Mouse (Mus musculus) embryo, embryonic 10 days (tissue): ENCODE data around the gene Fgf15.
A peak's percentile ranks its signal among the peaks of the same experiment; 100 is the strongest.
"Not testable (repeated sequence)": the region's sequence is repeated elsewhere in the genome, so short reads cannot be mapped to it uniquely, and the experiment has no call there.

ENCODE experiments used
- DNase-seq: peaks from one replicate; pipeline ENCODE4 v3.0.0-alpha.2; 2015; ENCODE audit warnings: low spot score

Fgf15 gene

DNA sequence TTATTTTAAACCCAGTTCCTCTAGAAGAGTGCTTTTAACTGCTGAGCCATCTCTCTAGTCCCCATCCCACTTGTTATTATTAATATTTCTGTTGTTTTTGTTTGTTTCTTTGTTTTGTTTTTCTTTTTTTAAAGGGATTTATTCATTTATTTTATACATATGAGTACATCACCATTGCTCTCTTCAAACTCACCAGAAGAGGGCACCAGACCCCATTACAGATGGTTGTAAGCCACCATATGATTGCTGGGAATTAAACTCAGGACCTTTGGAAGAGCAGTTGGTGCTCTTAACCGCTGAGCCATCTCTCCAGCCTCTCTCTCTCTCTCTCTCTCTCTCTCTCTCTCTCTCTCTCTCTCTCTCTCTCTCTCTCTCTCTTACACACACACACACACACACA lies 5.7 kb upstream of the Fgf15 start:
- DNase-seq: not testable (repeated sequence)

DNA sequence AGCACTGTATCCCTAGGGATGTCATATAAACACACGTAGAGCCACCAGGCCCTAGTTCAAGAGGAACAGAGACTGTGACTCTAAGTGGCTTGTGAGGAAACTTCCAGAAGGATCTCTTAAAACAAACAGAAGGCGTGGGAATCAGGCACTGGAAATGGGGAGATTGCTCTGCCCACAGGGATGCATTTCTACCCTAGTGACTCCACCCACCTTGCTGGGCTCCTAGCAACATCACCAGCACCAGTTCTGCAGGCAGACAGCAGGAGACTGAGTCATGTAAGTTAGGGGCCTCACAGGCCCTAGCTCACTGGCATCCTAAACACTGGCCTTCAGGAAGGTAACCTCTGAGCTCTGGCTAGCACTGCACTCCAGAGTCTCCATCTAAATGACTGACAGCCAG lies 4.5 kb upstream of the Fgf15 start:
- DNase-seq: no peak

DNA sequence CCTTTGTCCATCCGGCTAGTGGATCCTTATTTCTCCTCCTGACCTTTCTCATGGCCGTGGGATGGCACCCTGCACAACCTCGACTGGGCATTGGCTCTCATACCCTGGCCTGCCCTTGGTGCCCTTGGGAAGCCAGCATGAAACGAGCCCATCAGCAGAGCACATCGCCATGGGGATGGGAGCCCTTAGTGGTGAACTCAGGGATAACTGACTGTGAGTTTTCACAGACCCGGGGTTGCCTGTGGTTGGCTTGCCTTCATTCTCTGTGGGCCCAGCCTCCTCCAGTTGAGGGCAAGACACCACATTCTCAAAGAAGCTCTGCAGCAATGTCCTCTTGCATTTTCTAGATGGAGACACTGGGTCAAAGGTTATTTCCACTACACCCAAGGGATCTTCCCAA lies 4.0 kb upstream of the Fgf15 start:
- DNase-seq: no peak

DNA sequence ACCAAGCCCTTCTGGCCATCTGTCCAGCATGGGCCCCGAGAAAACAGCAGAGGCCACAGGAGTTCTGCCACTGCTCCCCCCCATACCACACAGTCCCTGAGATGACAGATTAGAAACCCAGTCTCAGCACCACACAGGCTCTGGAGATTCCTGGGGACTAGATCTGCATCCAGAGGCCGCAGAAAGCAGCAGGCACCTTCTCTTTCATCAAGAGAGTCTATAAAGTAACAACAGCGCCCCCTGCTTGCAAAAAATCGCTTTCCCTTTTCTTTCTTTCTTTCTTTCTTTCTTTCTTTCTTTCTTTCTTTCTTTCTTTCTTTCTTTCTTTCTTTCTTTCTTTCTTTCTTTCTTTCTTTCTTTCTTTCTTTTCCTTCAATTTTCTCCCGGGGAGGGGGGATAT lies 2.1 kb upstream of the Fgf15 start:
- peak; percentile 54 for DNase-seq

- peak; percentile 35 for DNase-seq
Observed at GRCm38 (mm10) chr7:144894706-144895105, 1.6 kb upstream of the Fgf15 start.

DNA sequence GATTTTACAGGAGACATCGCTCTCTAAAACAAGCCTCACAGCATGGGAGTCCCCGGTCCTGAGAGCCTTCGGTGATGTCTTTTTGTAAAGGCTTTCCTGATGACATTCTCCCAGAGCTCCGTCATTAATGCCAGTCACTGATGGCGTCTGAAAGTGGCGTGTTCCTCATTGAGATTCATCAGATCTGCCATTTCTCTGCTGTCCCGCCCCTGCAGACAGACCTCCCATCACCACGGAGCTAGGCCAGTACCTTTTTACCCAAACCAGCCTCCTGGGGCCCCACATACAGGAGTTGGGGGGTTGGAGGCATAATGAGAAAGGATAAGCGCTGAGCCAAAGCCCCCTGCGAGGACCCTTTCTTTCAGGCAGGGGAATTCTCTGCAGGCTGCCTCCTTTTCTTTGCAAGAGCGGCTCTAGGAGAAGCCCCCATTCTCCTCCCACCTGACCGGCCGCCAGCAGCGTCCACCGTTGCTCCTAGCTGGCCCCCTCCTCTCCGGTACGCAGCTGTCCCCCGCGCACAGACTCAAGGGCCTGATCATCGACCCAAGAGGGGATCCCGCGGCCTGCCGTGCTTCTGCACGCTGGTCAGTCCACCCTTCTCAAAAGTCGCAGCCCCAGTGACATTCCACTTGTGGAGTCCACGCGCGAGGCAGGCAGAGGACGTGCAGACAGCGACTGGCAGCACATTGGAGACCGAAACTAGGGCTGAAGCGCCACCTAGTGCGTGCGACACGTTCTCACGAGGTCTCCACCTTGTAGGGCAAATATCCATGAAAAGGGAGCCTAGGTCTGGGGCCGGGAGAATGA lies 823 bp upstream of the Fgf15 start:
- peak; percentile 96 for DNase-seq

- no peak for DNase-seq
Observed at GRCm38 (mm10) chr7:144898506-144898905, 2.2 kb downstream of the Fgf15 start.

- DNase-seq: not testable (repeated sequence)
Observed at GRCm38 (mm10) chr7:144905514-144905913, 9.2 kb downstream of the Fgf15 start.

DNA sequence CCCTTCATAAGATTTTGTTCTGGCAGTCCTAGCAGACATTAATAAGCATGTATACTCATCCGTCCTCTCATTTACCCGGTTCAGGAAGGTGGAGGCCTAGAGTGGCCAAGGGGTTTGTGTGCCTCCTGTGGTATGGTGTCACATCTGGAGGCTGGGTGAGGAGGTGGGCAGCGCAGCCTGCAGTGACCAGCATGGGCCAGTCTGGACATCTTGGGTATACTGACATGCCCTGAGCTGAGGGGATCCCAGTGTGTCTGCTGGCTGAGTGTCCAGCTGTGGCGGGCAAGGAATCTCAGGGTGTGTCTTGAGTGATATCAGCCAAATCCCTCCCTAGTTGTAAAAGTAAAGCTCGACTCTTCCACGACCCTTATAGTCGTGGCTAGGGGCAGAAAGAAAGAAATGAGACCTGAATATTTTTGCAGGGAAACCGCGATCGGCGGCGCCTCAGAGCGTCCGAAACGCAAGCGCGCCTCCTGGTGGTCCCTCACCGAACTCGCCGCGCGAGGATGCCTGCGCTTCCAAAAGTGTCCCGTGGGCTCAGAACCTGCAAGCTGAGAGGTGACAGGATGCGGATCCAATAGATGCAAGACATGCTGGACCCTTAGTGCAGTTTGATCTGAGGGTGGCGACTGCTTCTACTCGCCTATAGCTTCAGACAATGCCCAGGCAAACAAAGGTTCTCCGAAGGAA lies 10.5 kb downstream of the Fgf15 start:
- DNase-seq: peak; percentile 85

DNA sequence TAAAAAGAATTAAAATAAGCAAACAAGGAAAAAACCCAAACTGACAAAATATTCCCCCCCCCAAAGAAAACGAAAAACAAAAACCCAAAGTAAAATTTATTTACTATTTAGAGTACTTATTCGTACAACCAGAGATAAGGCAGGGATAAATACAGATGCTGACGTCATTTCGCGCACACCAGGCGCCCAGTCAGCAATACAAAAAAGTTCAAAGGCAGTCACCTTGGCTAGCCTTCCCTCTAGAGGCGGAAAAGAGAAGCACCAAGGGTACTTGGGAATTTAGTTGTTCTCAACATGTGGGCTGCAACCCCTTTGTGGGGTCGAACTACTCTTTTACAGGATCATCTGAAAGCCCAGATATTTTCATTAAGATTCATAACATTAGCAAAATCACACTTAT lies 11.5 kb downstream of the Fgf15 start:
- DNase-seq: peak; percentile 73

DNA sequence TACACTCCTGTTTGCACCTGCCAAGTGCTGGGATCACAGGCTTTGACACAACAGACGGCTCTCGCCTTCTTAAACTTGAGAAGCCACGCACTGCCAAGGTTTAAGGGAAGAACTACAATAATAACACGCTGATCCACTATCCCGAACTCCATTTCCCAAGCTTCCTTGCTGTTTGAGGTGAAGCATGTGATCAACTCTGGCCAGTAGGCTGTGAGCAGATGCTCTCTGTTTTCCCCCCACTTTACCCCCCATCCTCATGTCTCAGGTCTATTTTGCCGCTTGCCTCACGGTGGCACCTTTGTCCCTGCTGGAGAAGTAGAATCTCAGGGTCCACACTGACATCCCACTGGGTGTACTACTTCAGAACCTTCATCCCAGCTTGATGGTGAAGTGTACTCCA lies 12.4 kb downstream of the Fgf15 start:
- peak; percentile 21 for DNase-seq

- no peak for DNase-seq
Observed at GRCm38 (mm10) chr7:144911121-144911520, 14.8 kb downstream of the Fgf15 start.

DNA sequence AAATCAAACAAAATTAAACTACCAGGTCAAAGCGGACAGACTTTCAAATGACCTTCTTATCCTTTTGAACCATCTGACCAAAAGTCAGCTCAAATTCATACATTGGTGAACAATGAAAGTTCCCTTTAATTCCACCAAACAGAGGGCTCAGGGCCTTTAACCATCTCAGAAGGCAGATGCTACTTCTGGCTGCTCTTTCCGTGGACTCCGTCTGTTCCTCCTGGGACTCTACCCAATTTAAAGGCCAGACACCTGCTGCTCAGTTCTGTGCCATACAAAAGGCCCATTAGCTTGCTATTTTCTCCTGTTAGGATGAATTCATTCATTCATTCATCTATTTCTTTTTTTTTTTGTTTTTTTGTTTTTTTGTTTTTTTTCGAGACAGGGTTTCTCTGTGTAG lies 16.6 kb downstream of the Fgf15 start:
- no peak for DNase-seq

DNA sequence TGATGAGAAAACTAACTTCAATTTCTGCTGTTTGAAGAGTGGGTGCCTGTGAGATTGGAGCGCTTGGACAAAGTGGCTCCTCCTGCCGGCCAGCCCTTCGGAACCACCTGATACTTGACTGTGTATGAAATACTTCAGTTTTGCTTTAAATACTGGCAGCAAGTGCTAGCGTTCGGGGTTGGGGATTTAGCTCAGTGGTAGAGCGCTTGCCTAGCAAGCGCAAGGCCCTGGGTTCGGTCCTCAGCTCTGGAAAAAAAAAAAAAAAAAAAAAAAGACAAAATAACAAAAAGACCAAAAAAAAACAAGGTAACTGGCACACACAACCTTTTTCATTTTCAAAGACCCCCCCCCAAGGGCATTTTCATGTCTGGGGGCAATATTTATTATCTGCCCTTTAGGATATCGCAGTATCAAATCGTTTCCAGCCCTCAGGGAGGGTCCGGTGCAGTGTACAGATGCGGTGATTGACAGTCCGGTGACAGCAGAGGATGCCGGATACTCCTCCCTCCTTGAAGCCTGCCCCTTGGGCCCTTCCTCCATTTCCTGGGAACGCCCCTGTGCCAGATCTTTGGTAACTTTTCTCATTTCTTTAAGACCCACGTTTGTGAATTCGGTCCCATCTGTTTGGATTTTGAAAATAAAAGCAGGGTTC lies 18.1 kb downstream of the Fgf15 start:
- DNase-seq: peak; percentile 88

GRCm38 (mm10) chr7:144914948-144915750 lies 18.8 kb downstream of the Fgf15 start, which contains the start of gene LTO1:
TSS of gene LTO1 (plus strand) at chr7:144915100.
- peak; percentile 94 for DNase-seq

DNA sequence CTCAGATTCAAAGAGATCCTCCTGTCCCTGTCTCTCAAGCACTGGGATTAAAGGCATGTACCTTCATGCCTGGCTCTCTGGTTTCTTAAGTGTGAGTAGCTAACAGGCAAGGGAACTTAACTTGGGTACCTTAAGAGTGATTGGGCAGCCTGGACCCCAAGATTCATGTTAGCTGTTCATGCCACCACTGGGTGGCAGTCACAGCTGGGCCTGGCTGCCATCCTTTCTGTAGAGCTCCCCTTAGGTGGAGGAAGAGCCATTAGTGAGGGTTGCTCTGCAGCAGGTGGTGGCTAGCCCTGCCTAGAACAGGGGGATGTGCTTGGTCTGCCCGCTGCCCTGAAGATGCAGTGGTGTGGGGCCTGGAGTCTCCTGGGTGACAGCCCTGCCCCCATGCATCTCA lies 22.5 kb downstream of the Fgf15 start:
- DNase-seq: no peak

- DNase-seq: no peak
Observed at GRCm38 (mm10) chr7:144927591-144927990, 31.3 kb downstream of the Fgf15 start.

DNA sequence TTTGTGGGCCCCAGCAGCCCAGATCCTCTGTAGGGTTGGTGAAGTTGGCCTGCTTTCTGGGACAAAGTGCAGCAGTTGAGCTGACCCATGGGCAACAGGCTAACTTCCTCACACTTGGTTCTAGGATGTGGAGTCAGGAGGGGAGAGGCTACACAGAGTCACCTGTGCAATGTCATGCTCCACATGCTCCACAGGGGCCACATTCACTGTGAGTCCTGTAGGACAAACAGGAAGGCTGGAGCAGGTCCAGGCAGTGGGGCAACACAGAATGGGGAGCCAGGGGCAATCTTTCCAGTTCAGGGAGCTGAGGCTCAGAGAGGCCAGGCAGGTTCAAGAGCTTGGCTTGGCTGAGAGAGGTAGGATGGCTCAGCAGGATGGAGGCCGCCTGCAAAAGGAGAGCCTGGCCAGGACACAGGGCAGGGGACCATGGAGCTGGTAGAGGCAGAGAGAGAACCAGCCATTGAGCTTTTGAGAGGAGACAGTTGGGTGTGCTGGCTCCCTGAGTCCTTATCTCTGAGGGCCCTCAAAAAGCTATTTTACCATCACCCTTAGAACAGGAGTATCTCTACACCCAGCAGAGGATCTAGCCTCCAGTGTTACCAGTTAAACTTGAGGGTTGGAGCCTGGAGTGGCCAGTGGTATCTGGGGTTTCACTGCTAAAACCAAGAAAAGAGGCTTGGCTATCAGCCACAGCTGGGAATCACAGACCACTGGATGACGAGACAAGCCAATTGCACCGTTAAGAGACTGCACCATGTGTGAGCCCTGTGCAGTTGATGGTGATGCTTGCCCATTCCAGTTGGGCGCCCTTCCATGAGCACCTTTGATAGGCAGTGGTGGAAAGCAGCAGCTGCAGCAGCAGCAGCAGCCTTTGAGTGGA lies 31.9 kb downstream of the Fgf15 start:
- no peak for DNase-seq

- no peak for DNase-seq
Observed at GRCm38 (mm10) chr7:144928889-144929210, 32.5 kb downstream of the Fgf15 start.

DNA sequence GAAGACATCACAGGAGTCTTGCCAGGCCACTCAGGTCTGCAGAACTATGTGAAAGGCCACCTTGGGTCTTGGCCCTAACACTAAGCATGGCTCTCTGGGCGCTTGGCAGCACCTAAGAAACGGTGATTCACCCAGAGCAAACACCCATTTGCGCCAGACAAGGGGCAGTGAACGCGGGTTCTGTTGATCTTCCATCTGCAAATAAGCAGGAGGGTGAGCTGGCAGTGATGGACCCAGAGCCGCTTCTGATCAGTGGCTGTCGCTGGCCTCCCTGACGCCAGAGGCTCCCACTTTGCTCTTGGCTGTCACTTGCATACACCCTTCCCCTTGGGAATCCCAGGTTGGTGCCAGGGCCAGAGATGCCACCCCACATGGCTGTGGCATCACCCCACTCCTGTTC lies 33.2 kb downstream of the Fgf15 start:
- DNase-seq: no peak

GRCm38 (mm10) chr7:144929931-144930330 lies 33.6 kb downstream of the Fgf15 start:
- no peak for DNase-seq
